Mouse (Mus musculus): Measurements from ENCODE around the gene Strn3. TPM values are rescaled to one million over a fixed set of nuclear protein-coding genes. Genes with fewer than 3 reads are reported as not detected.
"Not testable (repeated sequence)": the region's sequence is repeated elsewhere in the genome, so short reads cannot be mapped to it uniquely, and the experiment has no call there.

Gene Strn3
- polyA plus RNA-seq, 1 experiment from 2014 or later, result 47.5 TPM

DNA sequence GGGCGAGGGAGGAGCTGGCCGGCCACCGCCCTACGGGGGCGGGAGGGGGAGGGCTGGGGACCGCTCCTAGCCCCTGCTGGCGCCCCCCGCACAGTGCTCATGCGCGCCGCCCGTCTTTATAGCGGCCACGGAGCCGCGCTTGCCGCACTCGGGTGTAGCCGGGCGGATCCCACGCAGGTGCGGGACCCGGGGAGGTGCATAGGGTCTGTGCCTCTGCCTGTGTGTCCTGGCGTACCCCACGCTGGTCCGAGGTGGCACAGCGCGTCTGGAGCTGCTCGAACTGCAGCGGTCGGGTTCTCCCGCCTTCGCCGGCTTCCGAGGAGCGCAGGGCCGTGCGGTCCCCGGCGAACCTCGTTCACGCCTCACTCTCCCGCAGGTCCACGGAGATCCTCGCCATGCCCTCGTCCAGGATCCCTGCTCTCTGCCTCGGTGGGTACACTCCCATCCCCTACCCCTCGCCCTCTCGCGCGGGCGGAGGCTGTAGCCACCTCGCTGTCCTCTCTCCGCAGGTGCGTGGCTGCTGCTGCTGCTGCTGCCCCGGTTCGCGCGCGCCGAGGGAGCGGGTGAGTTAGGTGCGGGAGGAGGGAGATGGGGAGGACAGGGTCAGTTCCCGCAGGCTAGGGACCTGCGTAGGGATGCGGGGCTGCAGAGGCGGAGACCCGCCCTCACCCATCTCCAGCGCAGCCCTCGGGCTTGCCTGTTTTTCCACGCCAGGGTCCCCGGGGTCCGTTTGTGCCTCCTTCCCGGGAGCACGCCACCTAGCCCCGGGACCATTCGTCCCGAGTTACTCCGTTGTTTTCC is 98.3 kb downstream of the Strn3 start, which contains the start of gene Coch:
Gene Coch, plus strand, starts transcription at position 113 of the 801 bp plus-strand sequence.
- H3K36me3 ChIP-seq (ENCODE audit: poor library complexity, severe bottlenecking), result no peaks in the 10 kb centered on the region
- H3K9me3 ChIP-seq (replicated peaks), result no peaks in the 10 kb centered on the region
- WGBS, result under 1% methylated on average over 68 of the region's 79 CpGs
- peaks cover 18% of the 10 kb centered on the region for H3K4me1 ChIP-seq
- H3K27ac ChIP-seq, result no peak within 1 kb of the TSS
- peak within 1 kb of the TSS; percentile 99 for H3K4me2 ChIP-seq
- H3K27me3 ChIP-seq, result peaks cover 38% of the 10 kb centered on the region
- peak within 1 kb of the TSS; percentile 70 for H3K9ac ChIP-seq
- H3K4me3 ChIP-seq, result peak within 1 kb of the TSS; percentile 78
- peak; percentile 89 for ATAC-seq

- peak overlapping the region; percentile 78 for H3K4me3 ChIP-seq
- under 1% methylated on average over 13 of the region's 21 CpGs for WGBS
- H3K4me1 ChIP-seq, result peaks cover 18% of the 10 kb centered on the region
- H3K27me3 ChIP-seq, result peaks cover 38% of the 10 kb centered on the region
- ATAC-seq, result peak; percentile 75
- H3K36me3 ChIP-seq (ENCODE audit: poor library complexity, severe bottlenecking), result no peaks in the 10 kb centered on the region
- peak overlapping the region; percentile 99 for H3K4me2 ChIP-seq
- H3K27ac ChIP-seq, result no peak overlapping the region
- no peaks in the 10 kb centered on the region for H3K9me3 ChIP-seq (replicated peaks)
- H3K9ac ChIP-seq, result peak overlapping the region; percentile 70
Observed at GRCm38 (mm10) chr12:51592888-51593228, 98.8 kb downstream of the Strn3 start.

DNA sequence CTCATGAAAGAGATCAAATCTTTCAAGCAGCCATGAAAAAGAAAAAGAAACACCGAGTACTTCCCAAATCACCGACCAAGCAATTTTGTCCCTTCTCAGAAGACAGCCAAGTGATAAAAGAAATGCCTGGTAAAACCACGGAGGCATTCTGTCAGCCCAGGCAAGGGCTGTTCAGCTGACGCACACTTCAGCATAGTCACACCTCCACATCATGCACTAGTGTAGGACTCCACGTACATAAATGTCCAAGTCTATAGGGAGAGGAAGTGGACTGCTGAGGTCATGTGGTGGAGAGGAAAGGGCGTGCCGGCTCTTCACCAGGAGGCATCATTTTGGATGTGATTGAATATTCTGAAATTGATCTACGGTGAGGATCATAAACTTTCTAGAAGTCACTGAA is 99.8 kb downstream of the Strn3 start:
- 73% methylated on average over 8 of the region's 8 CpGs for WGBS
- ATAC-seq, result no peak
- H3K9me3 ChIP-seq (replicated peaks), result no peaks in the 10 kb centered on the region
- H3K9ac ChIP-seq, result no peak overlapping the region
- no peak overlapping the region for H3K4me2 ChIP-seq
- H3K27ac ChIP-seq, result no peak overlapping the region
- peaks cover 18% of the 10 kb centered on the region for H3K4me1 ChIP-seq
- H3K36me3 ChIP-seq (ENCODE audit: poor library complexity, severe bottlenecking), result no peaks in the 10 kb centered on the region
- H3K4me3 ChIP-seq, result no peak overlapping the region
- peaks cover 38% of the 10 kb centered on the region for H3K27me3 ChIP-seq

GRCm38 (mm10) chr12:51589263-51589662 is 102.4 kb downstream of the Strn3 start:
- Histone ChIP-seq H3K36me3 (ENCODE audit: poor library complexity, severe bottlenecking) (no peaks in the 10 kb centered on the region), H3K4me3 (no peak overlapping the region), H3K27ac (no peak overlapping the region), H3K27me3 (peaks cover 21% of the 10 kb centered on the region), H3K9ac (no peak overlapping the region), H3K4me2 (no peak overlapping the region), H3K4me1 (peaks cover 15% of the 10 kb centered on the region), H3K9me3 (replicated peaks) (peaks cover 4% of the 10 kb centered on the region)
- no peak for ATAC-seq
- 88% methylated on average over 5 of the region's 5 CpGs for WGBS

- not testable (repeated sequence) for H3K27me3 ChIP-seq; ATAC-seq; H3K9me3 ChIP-seq (replicated peaks); H3K27ac ChIP-seq; H3K4me2 ChIP-seq; H3K36me3 ChIP-seq (ENCODE audit: poor library complexity, severe bottlenecking); H3K4me1 ChIP-seq; H3K9ac ChIP-seq; H3K4me3 ChIP-seq
- WGBS, result 92% methylated on average over 2 of the region's 2 CpGs
Observed at GRCm38 (mm10) chr12:51577816-51578215, 113.9 kb downstream of the Strn3 start.

GRCm38 (mm10) chr12:51572651-51573050 is 119.0 kb downstream of the Strn3 start:
- WGBS, result 86% methylated on average over 4 of the region's 4 CpGs

GRCm38 (mm10) chr12:51569944-51570343 is 121.8 kb downstream of the Strn3 start:
- 71% methylated on average over 7 of the region's 7 CpGs for WGBS

More at GRCm38 (mm10) chr12:51572651-51573050, 119.0 kb downstream of the Strn3 start:
- H3K9ac ChIP-seq, result no peak overlapping the region
- ATAC-seq, result no peak
- H3K4me2 ChIP-seq, result no peak overlapping the region
- H3K36me3 ChIP-seq (ENCODE audit: poor library complexity, severe bottlenecking), result no peaks in the 10 kb centered on the region
- no peaks in the 10 kb centered on the region for H3K9me3 ChIP-seq (replicated peaks)
- H3K4me1 ChIP-seq, result no peaks in the 10 kb centered on the region
- no peaks in the 10 kb centered on the region for H3K27me3 ChIP-seq
- H3K27ac ChIP-seq, result no peak overlapping the region
- no peak overlapping the region for H3K4me3 ChIP-seq

DNA sequence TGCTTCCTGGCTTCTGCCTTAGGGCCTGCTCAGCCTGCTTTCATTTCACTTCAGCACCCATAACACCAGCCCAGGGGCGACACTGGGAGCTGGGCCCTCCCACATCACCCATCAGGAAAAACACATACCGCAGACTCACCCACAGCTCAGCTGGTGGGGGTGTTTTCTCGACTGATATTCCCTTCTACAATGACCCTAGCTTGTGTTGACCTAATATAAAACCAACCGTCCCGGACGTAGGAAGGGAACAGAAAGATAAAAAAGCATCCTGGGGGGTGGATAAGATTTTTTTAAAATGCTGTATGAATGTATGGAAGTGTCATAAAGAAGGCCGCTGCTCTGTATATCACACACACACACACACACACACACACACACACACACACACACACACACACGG is 122.2 kb downstream of the Strn3 start:
- no peaks in the 10 kb centered on the region for H3K4me1 ChIP-seq
- H3K36me3 ChIP-seq (ENCODE audit: poor library complexity, severe bottlenecking), result no peaks in the 10 kb centered on the region
- H3K9me3 ChIP-seq (replicated peaks), result 0 out of 2 replicates have a peak, but pooled peaks cover 4% of the 10 kb centered on the region
- WGBS, result 92% methylated on average over 8 of the region's 8 CpGs
- no peak overlapping the region for H3K4me2 ChIP-seq
- no peak for ATAC-seq
- H3K4me3 ChIP-seq, result no peak overlapping the region
- H3K27me3 ChIP-seq, result no peaks in the 10 kb centered on the region
- no peak overlapping the region for H3K27ac ChIP-seq
- H3K9ac ChIP-seq, result no peak overlapping the region

More at GRCm38 (mm10) chr12:51569944-51570343, 121.8 kb downstream of the Strn3 start:
- H3K27me3 ChIP-seq, result no peaks in the 10 kb centered on the region
- H3K4me3 ChIP-seq, result no peak overlapping the region
- H3K27ac ChIP-seq, result no peak overlapping the region
- no peaks in the 10 kb centered on the region for H3K36me3 ChIP-seq (ENCODE audit: poor library complexity, severe bottlenecking)
- H3K4me2 ChIP-seq, result no peak overlapping the region
- H3K4me1 ChIP-seq, result no peaks in the 10 kb centered on the region
- no peak overlapping the region for H3K9ac ChIP-seq
- H3K9me3 ChIP-seq (replicated peaks), result 0 out of 2 replicates have a peak, but pooled peaks cover 4% of the 10 kb centered on the region
- no peak for ATAC-seq

DNA sequence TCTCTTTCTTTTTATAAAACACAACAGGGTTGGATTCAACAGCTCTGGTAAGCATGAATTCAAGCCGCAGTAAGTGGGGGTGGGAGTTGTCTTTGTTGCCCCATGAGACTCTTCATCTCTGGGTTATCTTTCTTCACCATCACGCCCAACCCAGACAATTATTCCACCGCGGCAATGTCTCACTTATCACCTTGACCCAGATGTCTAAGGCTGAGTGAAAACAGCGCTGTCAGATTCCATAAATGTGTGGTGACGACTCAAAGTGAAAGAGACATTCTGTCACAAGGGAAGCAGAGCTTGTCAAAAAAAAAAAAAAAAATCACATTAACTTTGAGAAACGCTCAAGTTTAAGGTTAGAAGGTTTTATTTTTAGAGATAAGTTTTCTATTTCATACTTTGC is 124.5 kb downstream of the Strn3 start:
- ATAC-seq, result no peak
- Histone ChIP-seq H3K9ac (no peak overlapping the region), H3K4me3 (no peak overlapping the region)

DNA sequence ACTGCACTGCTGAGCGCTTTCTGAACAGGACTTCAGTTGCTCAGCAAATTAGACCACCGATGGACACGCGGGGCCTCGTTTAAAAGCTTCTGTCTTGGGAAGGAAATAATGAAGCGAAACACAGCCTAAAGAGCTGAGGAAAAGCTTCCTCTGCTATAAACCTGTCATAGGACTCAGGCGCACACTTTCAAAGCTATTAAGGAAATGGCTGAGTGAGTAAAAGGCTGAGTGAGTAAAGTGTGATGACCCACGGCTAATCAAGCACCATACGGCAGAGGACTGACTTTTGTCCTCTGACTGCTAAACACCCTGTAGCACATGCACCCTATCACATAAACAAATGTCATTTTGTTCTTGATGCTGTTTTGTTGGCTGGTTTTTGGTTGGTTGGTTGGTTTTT is 130.3 kb downstream of the Strn3 start:
- no peak overlapping the region for H3K9ac ChIP-seq
- no peaks in the 10 kb centered on the region for H3K36me3 ChIP-seq (ENCODE audit: poor library complexity, severe bottlenecking)
- H3K27ac ChIP-seq, result no peak overlapping the region
- H3K4me3 ChIP-seq, result no peak overlapping the region
- H3K27me3 ChIP-seq, result no peaks in the 10 kb centered on the region
- WGBS, result 77% methylated on average over 9 of the region's 9 CpGs
- H3K4me1 ChIP-seq, result no peaks in the 10 kb centered on the region
- H3K4me2 ChIP-seq, result no peak overlapping the region
- ATAC-seq, result no peak
- H3K9me3 ChIP-seq (replicated peaks), result 0 out of 2 replicates have a peak, but pooled peaks cover 4% of the 10 kb centered on the region

More for the DNA sequence above, 124.5 kb downstream of the Strn3 start:
- Histone ChIP-seq H3K27me3 (no peaks in the 10 kb centered on the region), H3K4me1 (no peaks in the 10 kb centered on the region), H3K4me2 (no peak overlapping the region), H3K36me3 (ENCODE audit: poor library complexity, severe bottlenecking) (no peaks in the 10 kb centered on the region), H3K27ac (no peak overlapping the region), H3K9me3 (replicated peaks) (0 out of 2 replicates have a peak, but pooled peaks cover 4% of the 10 kb centered on the region)
- 86% methylated on average over 7 of the region's 7 CpGs for WGBS

Measured in forebrain, embryonic 13.5 days (tissue).